Mouse (Mus musculus) C2C12 (cell line): Measurements from ENCODE around the gene Fry.

Experiments used
- CEBPB ChIP-seq: IDR thresholded peaks from one replicate; pipeline ENCODE4 v1.6.1; 2011; ENCODE audit warnings: low read depth, mild to moderate bottlenecking, control low read depth, moderate library complexity
- CTCF ChIP-seq: IDR thresholded peaks from one replicate; pipeline ENCODE4 v1.5.1; 2011; ENCODE audit not compliant: control insufficient read depth, insufficient read depth, insufficient read length
- FOSL1 ChIP-seq: IDR thresholded peaks from one replicate; pipeline ENCODE4 v1.8.0; 2011; ENCODE audit warnings: mild to moderate bottlenecking, low read length; ENCODE audit not compliant: poor library complexity, insufficient read depth, severe bottlenecking
- MAX ChIP-seq: IDR thresholded peaks from one replicate; pipeline ENCODE4 v1.6.1; 2011; ENCODE audit warnings: mild to moderate bottlenecking, control low read depth
- MYOD1 ChIP-seq: IDR thresholded peaks from one replicate; pipeline ENCODE4 v1.6.1; 2011; ENCODE audit warnings: low read depth; ENCODE audit not compliant: control insufficient read depth, insufficient read length
- MYOG ChIP-seq: IDR thresholded peaks from one replicate; pipeline ENCODE4 v1.6.1; 2011; ENCODE audit not compliant: control insufficient read depth, insufficient read length; ENCODE audit errors: extremely low read depth
- USF1 ChIP-seq: IDR thresholded peaks from one replicate; pipeline ENCODE4 v1.6.1; 2011; ENCODE audit warnings: low read depth, mild to moderate bottlenecking, control low read depth, moderate library complexity

DNA sequence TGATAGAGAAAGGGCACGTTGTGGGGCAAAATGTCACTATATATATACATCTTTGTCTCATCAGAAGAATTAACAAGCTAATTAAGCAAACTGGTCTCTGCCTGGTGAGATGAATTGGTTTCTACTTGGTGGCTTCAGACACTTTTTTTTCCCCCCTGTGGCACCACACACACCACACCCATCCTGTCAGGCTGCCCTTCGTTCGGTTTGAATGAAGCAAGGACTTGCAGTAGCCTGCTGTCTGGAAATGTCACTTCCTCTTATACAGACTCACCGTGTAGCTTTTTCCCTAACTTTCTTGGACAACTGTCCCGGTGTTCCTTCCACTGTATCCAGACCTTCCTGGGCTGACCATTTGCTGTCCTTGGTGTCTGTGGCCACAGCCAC lies 144.3 kb downstream of the Fry start:
- TF ChIP-seq CTCF (no peak), USF1 (no peak), MYOD1 (no peak), MAX (no peak), MYOG (no peak), CEBPB (no peak), FOSL1 (no peak)
